Comparison of ENCODE assay signal across 8 mouse cellular contexts in genomic region chr11:5541799-5542481, GRCm38 (mm10). TPM values are rescaled to one million over a fixed set of nuclear protein-coding genes. Genes with fewer than 3 reads are reported as not detected.
DNase-seq lines count a peak whose midpoint lies in the region; ATAC-seq lines count a peak whose summit lies in the region.

Gene Ccdc117, minus strand, starts transcription at chr11:5542187.

- no peaks in the 10 kb centered on the region for H3K27me3 ChIP-seq in hindbrain, embryonic 11.5 days (ENCODE audit: control insufficient read depth, insufficient read depth, low read length)

- peak; percentile 98 for ATAC-seq in hindbrain, embryonic 11.5 days (ENCODE audit: low FRiP score)

- peak within 1 kb of the TSS; percentile 71 for H3K9ac ChIP-seq in hindbrain, embryonic 11.5 days (ENCODE audit: low read depth, low read length)

- peak within 1 kb of the TSS; percentile 56 for H3K27ac ChIP-seq in hindbrain, embryonic 11.5 days (ENCODE audit: low read depth, low read length)

- H3K36me3 ChIP-seq in hindbrain, embryonic 11.5 days (ENCODE audit: control insufficient read depth, insufficient read depth, low read length): no peaks in the 10 kb centered on the region

- WGBS in hindbrain, embryonic 11.5 days: under 1% methylated on average over 60 of the region's 65 CpGs

- peak within 1 kb of the TSS; percentile 91 for H3K4me2 ChIP-seq in hindbrain, embryonic 11.5 days (replicated peaks; ENCODE audit: low read depth, low read length)

- no peaks in the 10 kb centered on the region for H3K9me3 ChIP-seq in hindbrain, embryonic 11.5 days (ENCODE audit: control insufficient read depth, low read length)

- peak; percentile 93 for DNase-seq in Muller cell, postnatal 12 days (ENCODE audit: inconsistent ontology term)
- DNase-seq in cerebellum, adult 9-11 months: peak; percentile 94
- DNase-seq in frontal cortex, adult 2 months (ENCODE audit: extremely low spot score in 1 of 2, low spot score in 1 of 2): peak; percentile 86 to 90
- DNase-seq in hindbrain, embryonic 11.5 days (ENCODE audit: low spot score): peak; percentile 91
- DNase-seq in layer of hippocampus, postnatal 14 days (ENCODE audit: low spot score in 2 of 2): peak; percentile 71 to 92
- peak; percentile 89 for DNase-seq in lung, postnatal 14 days
- peak; percentile 84 for DNase-seq in retina, adult 2 months (ENCODE audit: low read depth, low spot score)
- DNase-seq in thymus, postnatal 36 days: peak; percentile 85 to 91

- H3K4me3 ChIP-seq in hindbrain, embryonic 11.5 days (ENCODE audit: low read depth, low read length): peak within 1 kb of the TSS; percentile 82

- H3K4me1 ChIP-seq in hindbrain, embryonic 11.5 days (replicated peaks; ENCODE audit: control insufficient read depth, insufficient read depth, low read length): no peaks in the 10 kb centered on the region

RNA-seq across cellular contexts. Expression of gene Ccdc117, which starts in this region (rescaled TPM):
- polyA plus RNA-seq in frontal cortex, adult 2 months (2012; rRNA removed): 10.8 and 11.1 TPM in 2 replicates
- 21.3 and 26.6 TPM in 2 replicates for polyA plus RNA-seq in hindbrain, embryonic 11.5 days (2014; fragmentation: Nextera tagmentation; extraction: Ambion mirVana)
- 10 to 100 TPM in 1 of 2 experiments, 1 to 10 TPM in 1; 8.8 to 12.1 TPM for total RNA-seq in layer of hippocampus, postnatal 14 days (2021)

Comparison
In these comparisons a context has a peak if more than half of its experiments do, and no peak if none do; other contexts are left out.
1. Peak in every context shown above with its lines: DNase-seq, ATAC-seq, H3K4me3 ChIP-seq and H3K27ac ChIP-seq.